Mouse (Mus musculus) ovary, postnatal 10 days (tissue): ENCODE measurements at regions not wholly inside any gene's neighbourhood (a gene's known extent, or its start where the extent isn't known, plus 50 kb on each side); places are given as distances from the start of the nearest gene placed in this dataset.
"Not testable (repeated sequence)": the region's sequence is repeated elsewhere in the genome, so short reads cannot be mapped to it uniquely, and the experiment has no call there.

Experiments used
- DNase-seq: peaks from one replicate; pipeline ENCODE4 v3.0.0; 2022; ENCODE audit warnings: low spot score

DNA sequence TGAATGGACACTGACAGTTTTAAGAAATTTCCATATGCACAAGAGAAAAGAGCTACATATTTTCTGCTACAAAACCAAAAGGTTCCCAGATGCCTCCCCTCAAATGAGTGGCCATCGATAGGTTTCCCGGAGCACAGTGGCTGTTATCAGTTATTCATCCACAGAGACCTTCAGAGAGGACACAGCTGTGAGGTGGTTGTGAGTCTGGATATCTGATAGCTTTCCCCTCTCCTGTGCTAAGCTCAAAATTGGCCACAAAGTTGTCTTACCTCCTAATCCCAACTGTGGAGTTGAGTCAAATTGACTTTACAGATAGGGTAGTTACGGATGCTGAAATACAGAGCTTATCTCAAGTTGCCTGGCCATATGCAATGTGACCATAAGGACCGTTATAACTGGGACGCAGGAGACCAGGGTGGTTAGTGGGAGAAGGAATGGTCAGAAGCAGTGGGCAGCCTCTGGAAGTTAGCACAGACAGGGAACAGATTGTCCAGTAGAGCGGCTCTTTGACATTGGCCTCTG lies 93.3 kb upstream of the Zfp706 start:
- DNase-seq, result no peak

DNA sequence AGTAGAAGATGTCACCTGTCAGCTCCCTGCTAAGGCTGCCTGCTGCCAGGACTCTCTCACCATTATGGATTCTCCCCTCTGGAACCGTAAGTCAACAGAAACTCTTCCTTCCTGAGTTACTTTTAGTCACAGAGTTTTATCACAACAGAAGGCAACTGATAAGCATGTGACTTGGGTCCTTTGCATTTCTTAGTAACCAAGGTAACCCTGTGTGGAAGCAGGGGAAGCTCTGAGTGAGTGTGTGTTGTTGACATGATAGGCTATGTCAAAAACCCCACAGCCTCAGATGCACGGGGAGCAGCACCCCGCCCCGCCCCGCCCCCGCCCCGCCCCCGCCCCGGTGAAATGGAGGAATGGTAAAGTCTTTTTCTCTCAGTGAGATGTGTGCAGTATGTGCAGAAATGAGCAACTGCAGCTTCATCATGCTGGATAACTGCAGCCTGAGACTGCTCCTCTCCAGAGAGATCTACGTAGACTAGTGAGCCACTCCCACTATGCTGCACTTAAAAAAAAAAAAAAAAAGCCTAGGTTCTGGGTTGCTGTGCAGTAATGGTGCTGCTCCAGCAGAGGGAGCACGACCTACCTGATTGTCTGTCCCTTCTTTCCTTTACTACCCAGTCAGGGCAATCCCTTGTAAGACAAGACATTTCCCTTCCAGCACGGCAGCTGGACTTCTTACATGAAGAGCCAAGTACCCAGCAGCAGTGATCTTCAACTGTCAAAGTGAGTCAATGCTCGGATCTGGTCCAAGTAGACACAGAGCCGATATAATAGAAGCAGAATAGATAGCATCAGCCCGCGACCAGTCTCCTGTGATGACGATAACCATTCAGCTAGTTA lies 92.6 kb upstream of the Zfp706 start:
- no peak for DNase-seq

DNA sequence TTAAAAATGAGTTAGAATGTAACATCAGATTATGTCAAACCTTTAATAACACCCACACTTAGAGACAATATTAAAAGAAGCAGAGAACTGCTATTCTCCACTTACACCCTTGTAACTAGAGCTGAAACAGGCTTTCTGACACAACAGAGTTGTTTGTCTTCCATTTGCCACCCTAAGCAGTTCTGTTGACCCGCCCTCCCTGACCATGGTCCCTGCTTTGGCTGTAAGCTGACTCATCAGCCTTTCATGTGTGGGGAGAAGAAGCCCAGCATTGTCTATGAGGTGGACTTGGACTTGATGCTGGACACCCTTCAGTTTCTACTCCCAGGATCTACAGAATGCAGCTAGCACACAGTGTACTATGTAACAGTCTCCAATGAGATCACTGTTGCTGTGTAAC lies 91.6 kb upstream of the Zfp706 start:
- DNase-seq, result no peak

DNA sequence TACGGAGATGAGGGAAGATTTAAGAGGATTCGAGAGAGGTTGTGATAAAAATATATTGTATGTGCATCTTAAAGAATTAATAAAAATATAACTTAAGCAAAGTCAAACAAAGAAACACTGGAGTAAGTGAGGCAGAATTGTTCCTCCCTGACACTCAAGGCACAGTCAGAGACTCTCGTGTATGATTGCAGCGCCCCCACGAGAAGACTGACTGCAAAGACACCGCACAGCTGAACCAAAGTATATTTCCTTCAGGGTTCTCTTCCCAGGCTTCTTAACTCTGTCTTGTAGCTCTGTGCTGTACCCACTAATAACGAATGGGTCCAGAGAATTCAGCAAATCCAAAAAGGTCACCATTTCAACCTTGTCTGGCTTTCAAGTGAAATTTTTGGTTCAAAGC lies 89.9 kb upstream of the Zfp706 start:
- no peak for DNase-seq

DNA sequence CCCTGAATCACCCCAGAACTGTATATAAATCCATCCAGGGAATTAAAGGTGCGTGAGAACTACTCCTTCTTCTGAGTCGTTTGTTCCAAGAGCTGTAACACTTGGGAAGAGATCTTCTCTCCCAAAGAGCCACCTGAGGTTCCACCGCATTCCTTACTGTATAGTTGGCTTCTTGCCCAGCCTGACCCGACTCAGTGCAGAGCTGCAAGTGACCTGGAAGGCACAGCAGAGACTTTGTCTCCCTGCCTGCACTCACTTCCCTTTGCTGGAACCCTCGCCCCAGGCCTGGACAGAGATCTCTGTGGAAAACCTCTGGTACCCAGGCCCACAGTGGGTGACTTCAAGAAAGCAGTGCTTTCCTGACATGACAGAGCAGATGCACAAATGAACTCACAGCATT lies 83.6 kb upstream of the Zfp706 start:
- DNase-seq, result not testable (repeated sequence)

DNA sequence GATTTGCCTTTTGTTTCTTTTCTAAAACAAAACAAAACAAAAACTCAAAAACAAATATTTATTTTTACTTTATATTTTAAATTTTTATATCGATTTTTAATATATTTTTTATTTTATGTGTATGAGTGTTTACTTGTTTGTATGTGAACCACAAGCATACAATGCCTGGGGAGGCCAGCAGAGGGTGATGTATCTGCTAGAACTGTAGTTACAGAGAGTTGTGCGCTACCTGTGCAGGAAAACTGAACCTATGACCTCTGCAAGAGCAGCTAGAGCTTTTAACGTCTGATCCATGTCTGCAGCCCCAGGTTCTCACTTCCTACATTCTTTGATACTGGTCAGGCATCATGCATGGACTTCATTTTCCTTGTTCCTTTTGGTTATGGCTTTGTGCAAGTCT lies 76.2 kb upstream of the Zfp706 start:
- DNase-seq, result no peak

DNA sequence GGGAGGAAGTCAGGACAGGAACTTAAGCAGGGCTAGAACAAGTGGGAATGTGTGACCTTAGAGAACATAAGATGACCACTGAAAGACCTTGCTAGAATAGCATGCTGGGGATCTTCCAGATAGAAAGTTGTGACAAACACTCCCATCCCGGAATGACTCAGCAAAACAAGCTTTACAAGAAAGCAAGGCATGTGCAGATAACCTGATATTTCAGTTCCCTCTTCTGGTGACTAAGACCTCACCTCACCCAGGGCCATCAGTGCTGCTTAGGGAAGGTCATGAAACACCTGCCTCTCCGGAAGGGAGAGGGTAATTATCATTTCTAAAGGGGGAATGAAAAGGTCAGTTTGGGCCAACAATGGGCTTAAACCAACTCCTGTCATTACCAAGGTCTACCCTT lies 74.3 kb upstream of the Zfp706 start:
- no peak for DNase-seq

DNA sequence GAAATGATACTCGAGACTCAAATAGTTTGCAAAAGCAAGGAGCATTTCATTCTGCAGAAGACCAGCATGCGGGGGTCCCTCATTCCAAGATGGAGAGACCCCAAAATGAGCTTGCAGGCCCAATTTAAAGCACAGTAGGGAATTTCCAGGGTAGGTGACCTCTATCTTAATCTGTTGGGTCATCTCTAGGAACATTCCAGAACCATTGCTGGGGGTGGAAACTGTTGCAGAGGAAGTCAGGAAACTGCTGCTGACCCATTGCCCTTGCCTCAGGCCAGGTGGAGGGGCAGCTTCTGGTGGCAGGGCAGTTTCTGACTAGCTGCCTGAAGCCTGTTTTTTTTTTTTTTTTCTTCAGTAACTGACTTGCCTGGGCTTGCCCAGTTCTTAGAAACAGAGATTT lies 73.4 kb upstream of the Zfp706 start:
- no peak for DNase-seq

DNA sequence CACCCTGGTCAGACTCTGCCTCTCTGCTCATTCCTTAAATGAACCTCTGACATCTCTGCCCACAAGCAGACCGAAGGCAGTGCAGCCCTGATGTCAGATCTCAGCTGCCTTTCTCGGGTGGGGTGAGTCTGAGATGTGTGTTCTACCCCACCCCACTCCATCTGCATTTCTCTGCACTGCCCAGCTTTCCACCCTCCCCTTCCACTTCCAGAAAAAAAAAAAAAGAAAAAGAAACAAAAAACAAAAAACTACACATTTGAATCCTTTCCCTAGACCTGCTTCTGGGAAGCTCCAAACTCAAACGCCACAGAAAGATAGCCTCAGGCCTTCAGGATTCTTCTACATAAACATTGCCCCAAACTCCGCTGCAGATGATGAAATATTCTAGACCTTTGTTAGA lies 72.8 kb upstream of the Zfp706 start:
- no peak for DNase-seq

DNA sequence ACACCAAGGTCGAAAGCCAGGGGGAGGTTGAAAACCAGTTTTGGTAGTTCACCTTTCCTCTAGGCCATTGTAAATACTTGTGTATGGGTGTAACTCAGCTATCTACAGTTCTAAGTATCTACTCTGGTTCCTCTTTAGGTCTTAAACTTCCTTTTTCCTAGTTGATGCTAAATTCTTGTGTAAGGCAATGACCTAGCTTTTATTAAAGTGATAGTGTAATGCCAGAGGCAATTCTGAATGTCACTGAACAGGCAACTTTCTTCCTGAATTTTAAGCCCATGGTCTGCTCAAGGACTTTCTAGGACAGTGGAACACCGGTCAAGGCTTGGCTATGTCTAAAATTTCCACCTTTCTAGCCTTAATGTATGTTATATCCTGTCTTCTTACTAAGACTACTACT lies 66.6 kb upstream of the Zfp706 start:
- not testable (repeated sequence) for DNase-seq

DNA sequence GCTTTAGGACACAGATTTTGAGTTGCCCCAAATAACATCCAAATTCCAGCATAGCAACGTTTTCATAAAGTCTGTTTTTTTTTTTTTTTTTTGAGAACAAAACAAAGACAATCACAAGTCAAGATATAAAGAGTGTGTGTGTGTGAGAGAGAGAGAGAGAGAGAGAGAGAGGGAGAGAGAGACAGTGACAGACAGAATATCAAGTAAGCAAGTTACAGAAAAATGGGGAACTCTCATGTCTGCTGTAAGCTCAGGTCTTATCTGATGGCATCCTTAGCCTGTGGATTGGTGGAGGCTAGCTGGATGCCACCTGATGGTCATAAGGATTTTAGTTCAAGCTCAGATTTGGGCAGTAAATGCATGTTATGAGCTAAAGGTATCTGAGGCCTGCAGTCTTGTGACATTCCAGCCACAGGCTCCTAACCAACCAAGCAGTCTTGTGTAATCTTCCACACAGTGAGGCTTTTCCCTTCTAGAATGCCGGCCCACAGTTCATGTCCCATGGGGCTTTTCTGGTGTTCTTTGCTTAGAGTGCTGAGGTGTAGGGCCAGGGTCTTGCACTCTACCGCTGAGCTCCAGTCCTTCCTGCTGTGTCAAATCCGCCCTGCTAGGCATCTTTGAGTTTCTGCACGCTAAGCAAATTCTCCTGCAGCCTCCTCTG lies 64.8 kb upstream of the Zfp706 start:
- no peak for DNase-seq

DNA sequence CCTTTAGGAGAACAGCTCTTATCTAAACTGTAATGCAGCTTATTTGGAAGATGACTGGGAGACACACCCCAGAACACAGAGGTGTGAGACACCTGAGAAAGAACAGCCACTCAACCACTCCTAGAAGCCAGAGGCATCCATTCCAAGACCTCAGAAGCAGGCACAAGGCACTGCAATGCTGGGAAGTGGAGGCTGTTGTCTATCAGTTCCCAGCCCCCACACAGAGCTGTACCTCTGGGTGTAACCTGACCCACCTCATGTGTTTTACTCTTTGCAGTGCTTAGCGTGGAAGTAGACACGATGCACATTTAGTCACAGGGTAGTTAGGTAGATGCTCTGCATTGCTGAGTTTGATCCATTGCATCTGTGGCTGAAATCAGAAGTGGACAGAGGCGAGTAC lies 62.6 kb upstream of the Zfp706 start:
- DNase-seq, result no peak

DNA sequence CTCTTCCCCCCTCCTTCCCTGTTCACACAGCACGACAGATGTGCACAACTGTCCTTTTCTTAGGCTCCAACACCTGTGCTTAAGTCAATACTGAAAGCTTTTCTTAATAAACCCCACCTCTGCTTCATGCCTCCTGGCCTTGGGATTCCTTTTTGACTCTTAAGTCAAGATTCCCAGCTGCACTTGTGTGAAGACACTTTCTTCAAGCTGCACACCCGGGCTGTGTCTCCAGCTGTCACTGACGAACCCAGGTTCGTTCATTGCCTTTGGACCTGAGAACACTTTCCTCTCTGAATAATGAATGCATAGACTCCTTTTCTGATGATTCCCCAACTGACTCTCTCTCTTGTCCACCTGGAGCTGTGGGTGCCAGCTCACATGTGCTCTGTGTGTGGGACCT lies 59.8 kb upstream of the Zfp706 start:
- DNase-seq, result no peak

DNA sequence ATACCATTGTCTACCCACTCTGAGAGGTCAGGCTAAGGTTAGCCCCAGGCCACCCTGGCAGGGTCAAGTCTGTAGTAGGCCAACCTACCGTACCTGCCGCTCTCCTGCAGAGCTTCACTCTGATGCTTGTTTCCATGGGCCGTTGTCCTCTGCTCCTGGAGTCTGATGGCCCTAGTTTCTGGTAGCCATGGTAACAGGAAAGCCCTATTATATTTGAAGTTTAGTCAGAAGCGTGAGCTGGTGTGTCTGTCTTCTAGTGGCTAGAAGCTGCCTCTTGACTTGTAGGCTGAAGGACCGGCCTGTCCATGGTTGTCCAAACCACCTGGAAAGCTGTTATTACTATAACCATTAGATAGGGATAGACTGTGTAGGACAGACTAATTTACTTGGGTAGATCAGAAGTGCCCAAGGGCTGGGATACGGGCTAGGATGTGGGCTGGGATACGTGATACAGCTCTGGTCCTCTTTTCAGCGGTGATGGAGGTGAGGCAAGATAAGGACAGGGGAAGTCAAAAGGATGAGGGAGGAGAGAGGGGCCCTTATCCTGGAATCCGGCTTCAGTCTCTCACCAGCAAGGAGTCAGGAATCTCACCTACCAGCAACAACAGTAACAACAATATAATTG lies 58.5 kb upstream of the Zfp706 start:
- no peak for DNase-seq

DNA sequence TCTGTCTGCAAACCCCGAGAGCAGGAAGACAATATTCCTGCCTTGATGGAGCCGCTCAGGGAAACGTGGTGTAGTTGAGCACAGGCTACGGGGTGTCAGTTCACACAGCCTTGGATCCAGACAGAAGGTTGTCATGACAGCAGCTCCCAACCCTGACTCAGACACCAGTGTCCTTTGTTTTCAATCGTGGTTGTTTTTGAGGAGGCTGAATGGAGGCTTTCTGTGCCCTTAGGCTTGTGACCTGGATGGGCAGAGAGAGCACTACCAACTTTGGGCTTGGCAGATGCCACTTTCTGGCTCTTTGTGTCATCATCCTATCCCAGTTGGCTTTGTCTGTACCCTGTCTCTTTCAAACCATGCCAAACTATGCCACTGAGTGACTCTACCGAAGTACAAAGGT lies 57.8 kb upstream of the Zfp706 start:
- no peak for DNase-seq

DNA sequence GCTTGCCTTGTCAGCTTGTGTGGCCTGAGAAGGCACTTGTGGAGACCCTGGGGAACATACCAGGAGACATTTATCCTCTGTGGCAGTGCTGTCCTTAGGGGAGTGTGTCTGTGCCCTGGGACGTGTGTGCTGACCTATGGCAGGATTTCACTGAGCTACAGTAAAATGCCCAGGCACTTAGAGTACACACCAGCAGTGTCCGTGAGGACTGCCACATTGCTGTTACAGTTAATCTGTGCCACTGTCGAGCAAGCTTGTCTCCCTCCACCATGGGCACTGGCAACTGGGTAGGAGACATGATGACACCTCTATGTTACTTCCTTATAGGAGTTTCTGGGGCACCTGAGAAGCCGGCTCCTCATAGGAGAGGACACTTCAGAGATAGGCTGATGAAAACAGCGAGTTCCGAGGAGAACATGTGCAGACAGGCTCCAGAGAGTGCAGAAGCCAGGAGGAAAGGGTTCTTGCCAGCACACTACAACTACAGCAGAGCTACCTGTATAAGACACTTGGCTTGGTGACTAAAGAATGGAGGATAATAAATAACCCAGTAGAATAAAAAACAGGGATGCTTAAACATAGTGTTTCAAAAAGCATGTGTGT lies 56.3 kb upstream of the Zfp706 start:
- DNase-seq, result no peak

DNA sequence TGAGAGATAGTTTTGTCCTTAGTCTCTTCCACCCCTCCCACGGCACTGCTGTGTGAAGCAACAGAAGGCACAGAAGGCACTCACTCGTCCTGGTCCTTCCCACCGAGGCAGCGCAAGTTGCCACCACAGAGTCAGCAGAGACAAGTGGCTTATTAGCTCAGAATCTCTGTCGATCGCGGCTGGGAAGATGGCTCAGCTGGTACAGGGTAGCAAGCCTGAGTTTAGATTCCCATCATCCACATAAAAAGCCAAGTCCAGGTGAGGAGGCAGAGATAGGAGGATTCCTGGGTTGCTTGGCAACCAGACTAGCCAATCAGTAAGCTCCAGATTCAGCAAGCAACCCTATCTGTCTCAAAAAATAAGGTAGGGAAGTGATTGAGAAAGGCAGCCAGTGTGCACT lies 55.0 kb upstream of the Zfp706 start:
- DNase-seq, result no peak

DNA sequence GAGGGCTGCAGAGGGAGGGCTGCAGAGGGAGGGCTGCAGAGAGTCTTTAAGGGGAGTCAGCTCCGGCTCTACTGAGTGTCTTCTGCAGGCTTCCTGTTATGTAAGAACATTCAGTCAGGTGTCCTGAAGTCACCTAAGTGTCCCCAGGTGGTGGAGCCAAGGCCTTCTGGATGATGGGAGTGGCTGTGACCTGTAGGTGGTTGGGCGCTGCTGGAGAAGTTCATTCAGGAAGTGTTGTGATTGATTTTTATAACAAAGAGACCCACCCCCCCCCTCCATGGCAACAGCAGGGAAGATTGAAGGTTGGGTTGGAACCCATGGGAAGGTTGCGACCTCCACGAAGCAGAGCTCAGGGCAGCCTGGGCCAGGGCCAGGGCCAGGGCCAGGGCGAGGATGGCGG lies 53.9 kb upstream of the Zfp706 start:
- DNase-seq, result no peak

DNA sequence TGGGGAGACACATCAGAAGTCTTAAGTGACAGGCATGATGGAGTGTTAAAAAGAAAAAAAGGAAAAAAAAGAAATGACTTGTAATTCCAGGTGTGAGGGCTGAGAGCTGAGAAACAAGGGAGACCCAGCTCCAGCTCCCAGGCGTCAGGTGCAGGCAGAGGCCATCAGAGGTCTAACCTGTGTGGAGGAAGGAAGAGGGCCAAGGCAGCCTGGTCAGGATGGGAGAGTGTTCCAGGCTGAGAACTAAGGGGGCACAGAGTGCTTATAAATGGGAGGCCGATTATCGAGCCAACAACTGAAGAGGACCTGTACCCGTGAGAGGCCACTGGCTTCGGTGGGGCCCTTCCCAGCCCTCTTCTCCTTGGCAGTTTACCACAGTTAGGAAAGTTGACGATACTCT lies 53.3 kb upstream of the Zfp706 start:
- no peak for DNase-seq
